Mouse (Mus musculus): ENCODE results near the gene Sv2b. TPM values are rescaled to one million over a fixed set of nuclear protein-coding genes. Genes with fewer than 3 reads are reported as not detected.

The Sv2b gene
- 1.5 TPM for polyA plus RNA-seq (2015; fragmentation: Illumina TruSeq; extraction: RNeasy Lipid Tissue Mini Kit (QIAGEN cat#74804); ENCODE audit: insufficient read depth, low replicate concordance)

GRCm38 (mm10) chr7:75308457-75309312 is at the start of gene Sv2b:
Gene Sv2b (minus strand): TSS chr7:75309262.

Other genes with a start within 250 kb of the Sv2b start
- gene Akap13, start 146.3 kb upstream of the Sv2b start, polyA plus RNA-seq (2015; fragmentation: Illumina TruSeq; extraction: RNeasy Lipid Tissue Mini Kit (QIAGEN cat#74804); ENCODE audit: insufficient read depth, low replicate concordance): 173 TPM